Mouse (Mus musculus) ES-Bruce4 (cell line): ENCODE measurements around the gene Pofut1.

Source experiments
- CTCF ChIP-seq: IDR thresholded peaks from one replicate; pipeline ENCODE4 v1.8.1; 2011; ENCODE audit warnings: low read depth, low read length
- EP300 ChIP-seq: IDR thresholded peaks from 2 replicates; pipeline ENCODE4 v1.6.1; 2011; ENCODE audit warnings: low read depth, low read length; ENCODE audit not compliant: insufficient read depth
- POLR2A ChIP-seq: IDR thresholded peaks from one replicate; pipeline ENCODE4 v1.8.1; 2011; ENCODE audit warnings: low read length; ENCODE audit not compliant: insufficient read depth

GRCm38 (mm10) chr2:153222130-153222529 lies 19.2 kb upstream of the Pofut1 start:
- TF ChIP-seq CTCF (no peak), EP300 (no peak), POLR2A (no peak)
